In genomic region chr3:27994175-27994990, GRCm38 (mm10) we compare ENCODE assay signal across 15 mouse cellular contexts.
"Had no signal": no experiment of that assay in that cellular context is flagged by ENCODE, and none has a peak within 500 bp of the region (broad histone marks: within the 10 kb centered on the region; RNA-seq: fewer than 3 reads in every experiment).

No protein-coding gene starts in this region.

- H3K4me3 ChIP-seq: limb, embryonic 12.5 days; liver, embryonic 15.5 days; megakaryocyte, embryonic 14.5 days; midbrain, embryonic 15.5 days had no signal

- H3K36me3 ChIP-seq: limb, embryonic 12.5 days; liver, embryonic 15.5 days; midbrain, embryonic 15.5 days had no signal

- H3K27me3 ChIP-seq: limb, embryonic 12.5 days; liver, embryonic 15.5 days; megakaryocyte, embryonic 14.5 days; midbrain, embryonic 15.5 days had no signal

- H3K4me2 ChIP-seq: limb, embryonic 12.5 days; liver, embryonic 11.5 days; liver, embryonic 15.5 days; midbrain, embryonic 11.5 days; midbrain, embryonic 15.5 days had no signal

- H3K9ac ChIP-seq: limb, embryonic 12.5 days; liver, embryonic 15.5 days; midbrain, embryonic 15.5 days had no signal

- ATAC-seq: midbrain, embryonic 15.5 days had no signal

- H3K4me1 ChIP-seq: limb, embryonic 12.5 days; liver, embryonic 15.5 days; megakaryocyte, embryonic 14.5 days; midbrain, embryonic 15.5 days had no signal

- H3K27ac ChIP-seq: kidney, postnatal 0 days; limb, embryonic 12.5 days; liver, embryonic 15.5 days; macrophage; midbrain, embryonic 15.5 days had no signal

- H3K9me3 ChIP-seq: limb, embryonic 12.5 days; liver, embryonic 15.5 days; megakaryocyte, embryonic 14.5 days; midbrain, embryonic 15.5 days had no signal

- DNase-seq: kidney, adult 11 months; kidney, adult 9 months; kidney, postnatal 4 days; lung, adult 2 months; right cerebral cortex, postnatal 14 days; thymus, adult 18-20 months; thymus, postnatal 14 days had no signal
